Mouse (Mus musculus) urinary bladder, adult 2 months (tissue): ENCODE data around the gene Gm20683. TPM values are rescaled to one million over a fixed set of nuclear protein-coding genes. Genes with fewer than 3 reads are reported as not detected.

Experiments used
- DNase-seq: peaks from one replicate; pipeline ENCODE4 v3.0.0; 2022; ENCODE audit warnings: low spot score
- polyA plus RNA-seq: library from polyadenylated mRNA; depleted of rRNA; stranded (reverse); fragments of >200 nt; gene quantifications from 2 replicates; pipeline ENCODE4 v1.2.3, GENCODE M21; 2012; rRNA removed

Gene Gm20683
- polyA plus RNA-seq, 1 experiment, result 20.6 TPM

GRCm38 (mm10) chr17:25795609-25796092, 45.9 kb downstream of the Gm20683 start, which contains the start of gene AC134908.4:
Gene AC134908.4, minus strand, starts transcription at chr17:25795659.
- DNase-seq, result no peak

GRCm38 (mm10) chr17:25794998-25795397, 46.6 kb downstream of the Gm20683 start:
- DNase-seq, result no peak

GRCm38 (mm10) chr17:25794197-25794596, 47.4 kb downstream of the Gm20683 start:
- DNase-seq, result no peak

GRCm38 (mm10) chr17:25792615-25793014, 48.9 kb downstream of the Gm20683 start, which contains the start of gene Fam173a:
Gene Fam173a, minus strand, starts transcription at chr17:25792901.
- no peak for DNase-seq

GRCm38 (mm10) chr17:25791843-25792527, 49.6 kb downstream of the Gm20683 start:
- DNase-seq, result peak; percentile 68

GRCm38 (mm10) chr17:25791320-25791842, 50.2 kb downstream of the Gm20683 start:
- DNase-seq, result no peak

GRCm38 (mm10) chr17:25786781-25787504, 54.6 kb downstream of the Gm20683 start:
- no peak for DNase-seq

GRCm38 (mm10) chr17:25786280-25786679, 55.3 kb downstream of the Gm20683 start, which contains the start of gene Ccdc78:
Gene Ccdc78, plus strand, starts transcription at chr17:25786580.
- DNase-seq, result no peak

- peak; percentile 93 for DNase-seq
Measured at GRCm38 (mm10) chr17:25785281-25785745, 56.2 kb downstream of the Gm20683 start, which contains the start of gene Haghl. Gene Haghl, minus strand, starts transcription at chr17:25785673.

Other genes with a start within 250 kb of the Gm20683 start
- not detected in 2 replicates for gene Gng13, start 124.6 kb downstream of the Gm20683 start, polyA plus RNA-seq
- 2.2 TPM in 2 replicates for gene Chtf18, start 114.3 kb downstream of the Gm20683 start, polyA plus RNA-seq
- 16.2 and 21.7 TPM in 2 replicates for gene Rpusd1, start 114.1 kb downstream of the Gm20683 start, polyA plus RNA-seq
- 0.73 and 1.1 TPM in 2 replicates for gene Mslnl, start 105.7 kb downstream of the Gm20683 start, polyA plus RNA-seq
- 11.1 and 29.7 TPM in 2 replicates for gene Msln, start 87.4 kb downstream of the Gm20683 start, polyA plus RNA-seq
- gene Narfl, start 68.0 kb downstream of the Gm20683 start, polyA plus RNA-seq, result 24.8 and 26.1 TPM in 2 replicates
- gene Haghl, start 56.1 kb downstream of the Gm20683 start, polyA plus RNA-seq, result 47.5 and 66.1 TPM in 2 replicates
- 0.06 and 0.18 TPM in 2 replicates for gene Ccdc78, start 55.2 kb downstream of the Gm20683 start, polyA plus RNA-seq
- gene Fam173a, start 48.9 kb downstream of the Gm20683 start, polyA plus RNA-seq, result 96.2 and 131 TPM in 2 replicates
- gene AC134908.4, start 46.1 kb downstream of the Gm20683 start, polyA plus RNA-seq, result not detected in 2 replicates
- 15.4 and 16.5 TPM in 2 replicates for gene Metrn, start 44.6 kb downstream of the Gm20683 start, polyA plus RNA-seq
- 5.0 and 6.9 TPM in 2 replicates for gene Fbxl16, start 32.7 kb downstream of the Gm20683 start, polyA plus RNA-seq
- gene Wdr24, start 18.1 kb downstream of the Gm20683 start, polyA plus RNA-seq, result 23.2 and 27.6 TPM in 2 replicates
- 55.9 and 60.7 TPM in 2 replicates for gene Jmjd8, start 12.9 kb downstream of the Gm20683 start, polyA plus RNA-seq
- 209 and 230 TPM in 2 replicates for gene Stub1, start 8.4 kb downstream of the Gm20683 start, polyA plus RNA-seq
- gene Rhbdl1, start 4.5 kb downstream of the Gm20683 start, polyA plus RNA-seq, result 20.7 and 27.5 TPM in 2 replicates
- gene Rhot2, start 3.1 kb upstream of the Gm20683 start, polyA plus RNA-seq, result 52.4 and 62.0 TPM in 2 replicates
- gene Wdr90, start 19.7 kb upstream of the Gm20683 start, polyA plus RNA-seq, result 12.0 and 14.4 TPM in 2 replicates
- gene Mcrip2, start 27.0 kb upstream of the Gm20683 start, polyA plus RNA-seq, result 11.0 and 13.6 TPM in 2 replicates
- 61.0 and 67.8 TPM in 2 replicates for gene Mettl26, start 33.3 kb upstream of the Gm20683 start, polyA plus RNA-seq
- 0.77 and 0.93 TPM in 2 replicates for gene Wfikkn1, start 39.1 kb upstream of the Gm20683 start, polyA plus RNA-seq
- gene Rab40c, start 78.0 kb upstream of the Gm20683 start, polyA plus RNA-seq, result 36.7 and 44.3 TPM in 2 replicates
- 48.7 and 53.5 TPM in 2 replicates for gene Pigq, start 103.2 kb upstream of the Gm20683 start, polyA plus RNA-seq
- 0.15 TPM in 1 of 2 replicates, not detected in the other for gene Nhlrc4, start 103.2 kb upstream of the Gm20683 start, polyA plus RNA-seq
- 0.06 and 0.07 TPM in 2 replicates for gene A930017K11Rik, start 110.8 kb upstream of the Gm20683 start, polyA plus RNA-seq
- 30.1 and 32.4 TPM in 2 replicates for gene Capn15, start 144.0 kb upstream of the Gm20683 start, polyA plus RNA-seq
- 21.2 and 28.6 TPM in 2 replicates for gene Rab11fip3, start 227.8 kb upstream of the Gm20683 start, polyA plus RNA-seq
- gene Decr2, start 248.6 kb upstream of the Gm20683 start, polyA plus RNA-seq, result 81.4 and 105 TPM in 2 replicates